Mouse (Mus musculus) hindbrain, embryonic 11.5 days (tissue): ENCODE data around the gene Phox2a. TPM values are rescaled to one million over a fixed set of nuclear protein-coding genes. Genes with fewer than 3 reads are reported as not detected.
A peak's percentile ranks its signal among the peaks of the same experiment; 100 is the strongest.

Source experiments
- ATAC-seq: fragments of 200-750 bp; cut with Nextera tagmentation; 2 replicates; pipeline ENCODE4 v1.8.0; 2017; ENCODE audit warnings: mild to moderate bottlenecking, moderate TSS enrichment, moderate library complexity; ENCODE audit not compliant: low FRiP score
- DNase-seq: peaks from one replicate; pipeline ENCODE4 v3.0.0-alpha.2; 2015; ENCODE audit warnings: low spot score
- H3K27ac ChIP-seq: fragments of 300-500 bp; sonication (generic); 2 replicates; pipeline ENCODE4 v1.5.1; 2014; ENCODE audit warnings: mild to moderate bottlenecking, low read depth, low read length
- H3K27me3 ChIP-seq: fragments of 300-500 bp; sonication (generic); 2 replicates; pipeline ENCODE4 v1.6.1; 2014; ENCODE audit warnings: mild to moderate bottlenecking, low read length, moderate library complexity, mixed read lengths; ENCODE audit not compliant: control insufficient read depth, insufficient read depth
- H3K36me3 ChIP-seq: fragments of 300-500 bp; sonication (generic); 2 replicates; pipeline ENCODE4 v1.6.1; 2014; ENCODE audit warnings: mild to moderate bottlenecking, low read length, moderate library complexity, mixed read lengths; ENCODE audit not compliant: control insufficient read depth, insufficient read depth
- H3K4me1 ChIP-seq: fragments of 300-500 bp; sonication (generic); replicated peaks from 2 replicates; pipeline ENCODE4 v1.6.1; 2014; ENCODE audit warnings: low read length, mixed read lengths; ENCODE audit not compliant: control insufficient read depth, insufficient read depth
- H3K4me2 ChIP-seq: fragments of 300-500 bp; sonication (generic); replicated peaks from 2 replicates; pipeline ENCODE4 v1.6.1; 2014; ENCODE audit warnings: mild to moderate bottlenecking, low read depth, low read length
- H3K4me3 ChIP-seq: fragments of 300-500 bp; sonication (generic); 2 replicates; pipeline ENCODE4 v1.5.1; 2014; ENCODE audit warnings: low read depth, low read length
- H3K9ac ChIP-seq: fragments of 300-500 bp; sonication (generic); 2 replicates; pipeline ENCODE4 v1.6.1; 2014; ENCODE audit warnings: low read depth, low read length
- H3K9me3 ChIP-seq: fragments of 300-500 bp; sonication (generic); 2 replicates; pipeline ENCODE4 v1.6.1; 2016; ENCODE audit warnings: low read length; ENCODE audit not compliant: control insufficient read depth
- WGBS: fragments of 180-500 bp; shearing (Covaris S2); extraction: QIAGEN DNeasy Blood & Tissue Kit; methylation state at CpG from one replicate; pipeline ENCODE4 v1.1.7; 2014; 5-methylcytosine and 5-hydroxymethylcytosine counted together
- polyA plus RNA-seq: library from polyadenylated mRNA; unstranded; fragments of >200 nt; fragmentation: Nextera tagmentation; extraction: Ambion mirVana; gene quantifications from 2 replicates; pipeline ENCODE4 v1.2.1, GENCODE M21; 2014

The Phox2a gene
- polyA plus RNA-seq, 1 experiment from 2014 or later, result 6.3 TPM

GRCm38 (mm10) chr7:101868241-101869162, 50.4 kb downstream of the Phox2a start:
- DNase-seq (no peak), ATAC-seq (no peak)
- 56% methylated on average over 13 of the region's 13 CpGs for WGBS
- Histone ChIP-seq H3K27ac (no peak overlapping the region), H3K9ac (no peak overlapping the region), H3K4me2 (no peak overlapping the region), H3K4me1 (no peaks in the 10 kb centered on the region), H3K9me3 (no peaks in the 10 kb centered on the region), H3K4me3 (no peak overlapping the region), H3K36me3 (no peaks in the 10 kb centered on the region), H3K27me3 (no peaks in the 10 kb centered on the region)

DNA sequence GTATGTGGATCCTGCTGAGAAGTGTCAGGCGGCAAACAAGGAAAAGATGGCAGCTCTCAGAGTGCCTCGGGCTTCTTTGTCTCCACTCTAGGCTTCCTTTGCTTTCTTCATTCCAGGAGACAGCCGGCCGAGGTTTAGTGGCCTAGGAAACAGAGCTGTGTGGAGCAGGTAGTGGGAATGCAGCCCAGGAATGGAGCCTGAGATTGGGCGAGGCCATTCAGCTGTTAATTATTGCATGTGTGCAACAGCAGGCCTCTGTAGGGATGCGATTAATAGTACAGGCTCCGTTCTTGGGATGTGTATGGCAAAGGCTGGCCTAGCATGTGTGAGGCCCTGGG, 51.0 kb downstream of the Phox2a start:
- no peaks in the 10 kb centered on the region for H3K27me3 ChIP-seq
- WGBS, result 55% methylated on average over 7 of the region's 7 CpGs
- H3K9me3 ChIP-seq, result no peaks in the 10 kb centered on the region
- no peaks in the 10 kb centered on the region for H3K36me3 ChIP-seq
- H3K4me1 ChIP-seq, result no peaks in the 10 kb centered on the region
- H3K4me3 ChIP-seq, result no peak overlapping the region
- H3K27ac ChIP-seq, result no peak overlapping the region
- no peak overlapping the region for H3K9ac ChIP-seq
- DNase-seq, result peak; percentile 10
- no peak for ATAC-seq
- H3K4me2 ChIP-seq, result no peak overlapping the region

GRCm38 (mm10) chr7:101870629-101871028, 52.5 kb downstream of the Phox2a start, which contains the start of gene Folr1:
TSS of gene Folr1 (minus strand) at chr7:101870788.
- Histone ChIP-seq H3K27ac (no peak within 1 kb of the TSS), H3K4me2 (no peak within 1 kb of the TSS), H3K4me1 (no peaks in the 10 kb centered on the region), H3K4me3 (no peak within 1 kb of the TSS), H3K9ac (no peak within 1 kb of the TSS), H3K36me3 (no peaks in the 10 kb centered on the region), H3K9me3 (no peaks in the 10 kb centered on the region), H3K27me3 (no peaks in the 10 kb centered on the region)
- WGBS, result 66% methylated on average over 2 of the region's 2 CpGs
- ATAC-seq (no peak), DNase-seq (no peak)

- H3K36me3 ChIP-seq, result no peaks in the 10 kb centered on the region
- H3K4me1 ChIP-seq, result no peaks in the 10 kb centered on the region
- ATAC-seq (no peak), DNase-seq (no peak)
- H3K27me3 ChIP-seq, result no peaks in the 10 kb centered on the region
- WGBS, result 90% methylated on average over 3 of the region's 3 CpGs
- no peak overlapping the region for H3K27ac ChIP-seq
- H3K4me2 ChIP-seq, result no peak overlapping the region
- no peak overlapping the region for H3K4me3 ChIP-seq
- no peak overlapping the region for H3K9ac ChIP-seq
- H3K9me3 ChIP-seq, result no peaks in the 10 kb centered on the region
Measured at GRCm38 (mm10) chr7:101871296-101871695, 53.2 kb downstream of the Phox2a start.

Other genes starting within 250 kb of the Phox2a start
- not detected in 2 replicates for gene Art2b, start 232.7 kb upstream of the Phox2a start, polyA plus RNA-seq
- gene Clpb, start 154.7 kb upstream of the Phox2a start, polyA plus RNA-seq, result 29.4 and 34.1 TPM in 2 replicates
- gene Inppl1, start 19.9 kb downstream of the Phox2a start, polyA plus RNA-seq, result 22.5 and 25.2 TPM in 2 replicates
- 0.73 and 2.1 TPM in 2 replicates for gene Folr2, start 38.9 kb downstream of the Phox2a start, polyA plus RNA-seq
- 90.2 and 91.3 TPM in 2 replicates for gene Anapc15, start 45.4 kb downstream of the Phox2a start, polyA plus RNA-seq
- gene Folr1, start 52.5 kb downstream of the Phox2a start, polyA plus RNA-seq, result 11.5 and 12.1 TPM in 2 replicates
- gene Lamtor1, start 87.6 kb downstream of the Phox2a start, polyA plus RNA-seq, result 127 TPM in 2 replicates
- 0.48 and 0.89 TPM in 2 replicates for gene Tomt, start 88.0 kb downstream of the Phox2a start, polyA plus RNA-seq
- gene Lrrc51, start 115.6 kb downstream of the Phox2a start, polyA plus RNA-seq, result 11.4 and 12.2 TPM in 2 replicates
- 86.9 and 88.9 TPM in 2 replicates for gene Numa1, start 115.8 kb downstream of the Phox2a start, polyA plus RNA-seq
- gene Il18bp, start 200.4 kb downstream of the Phox2a start, polyA plus RNA-seq, result 3.1 and 4.4 TPM in 2 replicates
- gene Rnf121, start 247.2 kb downstream of the Phox2a start, polyA plus RNA-seq, result 27.1 and 29.8 TPM in 2 replicates
- 19.5 and 23.3 TPM in 2 replicates for gene Xndc1, start 247.2 kb downstream of the Phox2a start, polyA plus RNA-seq
- 1.0 and 2.0 TPM in 2 replicates for gene Xntrpc, start 247.4 kb downstream of the Phox2a start, polyA plus RNA-seq